Mouse (Mus musculus) heart, embryonic 13.5 days (tissue): Measurements from ENCODE around the gene Cyb561a3. TPM values are rescaled to one million over a fixed set of nuclear protein-coding genes. Genes with fewer than 3 reads are reported as not detected.

Source experiments
- ATAC-seq: fragments of 200-750 bp; cut with Nextera tagmentation; 2 replicates; pipeline ENCODE4 v1.8.0; 2017; ENCODE audit warnings: moderate TSS enrichment; ENCODE audit not compliant: insufficient number of reproducible peaks, low FRiP score, low TSS enrichment; ENCODE audit errors: extremely low read depth
- H3K27ac ChIP-seq: fragments of 300-500 bp; sonication (generic); replicated peaks from 2 replicates; pipeline ENCODE4 v1.5.1; 2015; ENCODE audit warnings: moderate library complexity, mild to moderate bottlenecking, inconsistent platforms
- H3K27me3 ChIP-seq: fragments of 300-500 bp; sonication (generic); replicated peaks from 2 replicates; pipeline ENCODE4 v1.6.1; 2015; ENCODE audit warnings: mild to moderate bottlenecking, inconsistent platforms
- H3K36me3 ChIP-seq: fragments of 300-500 bp; sonication (generic); 2 replicates; pipeline ENCODE4 v1.6.1; 2015; ENCODE audit warnings: mild to moderate bottlenecking, inconsistent platforms
- H3K4me1 ChIP-seq: fragments of 300-500 bp; sonication (generic); 2 replicates; pipeline ENCODE4 v1.6.1; 2015; ENCODE audit warnings: inconsistent platforms
- H3K4me2 ChIP-seq: fragments of 300-500 bp; sonication (generic); 2 replicates; pipeline ENCODE4 v1.6.1; 2015; ENCODE audit warnings: inconsistent platforms, mild to moderate bottlenecking, moderate library complexity
- H3K4me3 ChIP-seq: fragments of 300-500 bp; sonication (generic); 2 replicates; pipeline ENCODE4 v1.5.1; 2015; ENCODE audit warnings: moderate library complexity, mild to moderate bottlenecking, inconsistent platforms
- H3K9ac ChIP-seq: fragments of 300-500 bp; sonication (generic); 2 replicates; pipeline ENCODE4 v1.6.1; 2015; ENCODE audit warnings: inconsistent platforms, mild to moderate bottlenecking, moderate library complexity
- H3K9me3 ChIP-seq: fragments of 300-500 bp; sonication (generic); 2 replicates; pipeline ENCODE4 v1.6.1; 2016; ENCODE audit warnings: inconsistent platforms
- WGBS: fragments of 180-500 bp; shearing (Covaris S2); methylation state at CpG from one replicate; pipeline ENCODE4 v1.1.7; 2015; ENCODE audit warnings: mixed read lengths; 5-methylcytosine and 5-hydroxymethylcytosine counted together
- polyA plus RNA-seq: library from polyadenylated mRNA; unstranded; fragments of >200 nt; fragmentation: Nextera tagmentation; extraction: Ambion mirVana; gene quantifications from 2 replicates; pipeline ENCODE4 v1.2.1, GENCODE M21; 2015

Cyb561a3 gene
- polyA plus RNA-seq, 1 experiment from 2014 or later: 10.9 TPM

GRCm38 (mm10) chr19:10591659-10592377, 14.8 kb downstream of the Cyb561a3 start:
- peaks cover 80% of the 10 kb centered on the region for H3K36me3 ChIP-seq
- no peak overlapping the region for H3K27ac ChIP-seq
- H3K27me3 ChIP-seq: no peaks in the 10 kb centered on the region
- ATAC-seq: no peak
- no peak overlapping the region for H3K4me3 ChIP-seq
- H3K9me3 ChIP-seq: no peaks in the 10 kb centered on the region
- H3K9ac ChIP-seq: no peak overlapping the region
- H3K4me2 ChIP-seq: no peak overlapping the region
- no peaks in the 10 kb centered on the region for H3K4me1 ChIP-seq
- WGBS: 86% methylated on average over 6 of the region's 6 CpGs

- WGBS: 35% methylated on average over 3 of the region's 3 CpGs
- ATAC-seq: no peak
Observed at GRCm38 (mm10) chr19:10598188-10598587, 21.2 kb downstream of the Cyb561a3 start.

GRCm38 (mm10) chr19:10599648-10600047, 22.7 kb downstream of the Cyb561a3 start:
- WGBS: 88% methylated on average over 2 of the region's 2 CpGs
- Histone ChIP-seq H3K9me3 (no peaks in the 10 kb centered on the region), H3K36me3 (peaks cover 53% of the 10 kb centered on the region), H3K9ac (no peak overlapping the region), H3K27me3 (no peaks in the 10 kb centered on the region), H3K4me1 (peaks cover 24% of the 10 kb centered on the region), H3K4me2 (no peak overlapping the region), H3K4me3 (no peak overlapping the region), H3K27ac (no peak overlapping the region)
- no peak for ATAC-seq

More at GRCm38 (mm10) chr19:10598188-10598587, 21.2 kb downstream of the Cyb561a3 start:
- Histone ChIP-seq H3K4me1 (peaks cover 11% of the 10 kb centered on the region; the same call in 1 of the 2 replicates), H3K27me3 (no peaks in the 10 kb centered on the region), H3K9me3 (no peaks in the 10 kb centered on the region), H3K27ac (no peak overlapping the region), H3K4me2 (no peak overlapping the region), H3K9ac (no peak overlapping the region), H3K4me3 (no peak overlapping the region), H3K36me3 (peaks cover 67% of the 10 kb centered on the region)

GRCm38 (mm10) chr19:10602247-10602769, 25.3 kb downstream of the Cyb561a3 start:
- Histone ChIP-seq H3K27ac (peak overlapping the region; percentile 88), H3K27me3 (no peaks in the 10 kb centered on the region), H3K36me3 (peaks cover 32% of the 10 kb centered on the region), H3K9me3 (no peaks in the 10 kb centered on the region), H3K4me1 (peaks cover 39% of the 10 kb centered on the region), H3K4me3 (peak overlapping the region; percentile 36), H3K9ac (peak overlapping the region; percentile 79), H3K4me2 (peak overlapping the region; percentile 61)
- no peak for ATAC-seq
- WGBS: 15% methylated on average over 6 of the region's 6 CpGs

- Histone ChIP-seq H3K27ac (peak overlapping the region; percentile 88), H3K4me2 (peak overlapping the region; percentile 61), H3K27me3 (no peaks in the 10 kb centered on the region), H3K9me3 (no peaks in the 10 kb centered on the region), H3K9ac (peak overlapping the region; percentile 79), H3K36me3 (peaks cover 36% of the 10 kb centered on the region), H3K4me1 (peaks cover 43% of the 10 kb centered on the region), H3K4me3 (peak overlapping the region; percentile 36)
- no peak for ATAC-seq
- WGBS: 3% methylated on average over 9 of the region's 9 CpGs
Observed at GRCm38 (mm10) chr19:10602787-10603186, 25.8 kb downstream of the Cyb561a3 start.

- Histone ChIP-seq H3K9ac (peak overlapping the region; percentile 89), H3K9me3 (no peaks in the 10 kb centered on the region), H3K27ac (peak overlapping the region; percentile 88; the same call in 1 of the 2 replicates), H3K4me1 (peaks cover 55% of the 10 kb centered on the region), H3K4me2 (peak overlapping the region; percentile 91), H3K27me3 (no peaks in the 10 kb centered on the region), H3K36me3 (peaks cover 36% of the 10 kb centered on the region), H3K4me3 (no peak overlapping the region)
- ATAC-seq: no peak
- 82% methylated on average over 18 of the region's 18 CpGs for WGBS
Observed at GRCm38 (mm10) chr19:10603660-10604523, 26.9 kb downstream of the Cyb561a3 start.

- 44% methylated on average over 3 of the region's 3 CpGs for WGBS
- H3K4me2 ChIP-seq: peak overlapping the region; percentile 91
- peak overlapping the region; percentile 88 for H3K27ac ChIP-seq
- H3K9ac ChIP-seq: peak overlapping the region; percentile 89
- peak overlapping the region; percentile 86 for H3K4me3 ChIP-seq
- H3K4me1 ChIP-seq: peaks cover 56% of the 10 kb centered on the region
- H3K9me3 ChIP-seq: no peaks in the 10 kb centered on the region
- peaks cover 36% of the 10 kb centered on the region for H3K36me3 ChIP-seq
- no peak for ATAC-seq
- no peaks in the 10 kb centered on the region for H3K27me3 ChIP-seq
Observed at GRCm38 (mm10) chr19:10604534-10604933, 27.6 kb downstream of the Cyb561a3 start.

- peak within 1 kb of the TSS; percentile 98 for H3K9ac ChIP-seq
- H3K27me3 ChIP-seq: no peaks in the 10 kb centered on the region
- WGBS: 0% methylated on average over 49 of the region's 49 CpGs
- H3K27ac ChIP-seq: peak within 1 kb of the TSS; percentile 88
- H3K4me2 ChIP-seq: peak within 1 kb of the TSS; percentile 91
- peak within 1 kb of the TSS; percentile 86 for H3K4me3 ChIP-seq
- no peaks in the 10 kb centered on the region for H3K9me3 ChIP-seq
- H3K4me1 ChIP-seq: peaks cover 56% of the 10 kb centered on the region
- ATAC-seq: peak; percentile 92
- peaks cover 36% of the 10 kb centered on the region for H3K36me3 ChIP-seq
Observed at GRCm38 (mm10) chr19:10605293-10605900, 28.4 kb downstream of the Cyb561a3 start, which contains the start of the genes Ddb1 and Tkfc. Gene Ddb1 (plus strand): TSS chr19:10605327. Gene Tkfc (minus strand): TSS chr19:10605654.

GRCm38 (mm10) chr19:10605901-10606622, 29.1 kb downstream of the Cyb561a3 start:
- peak overlapping the region; percentile 98 for H3K9ac ChIP-seq
- peak overlapping the region; percentile 86 for H3K4me3 ChIP-seq
- peaks cover 41% of the 10 kb centered on the region for H3K36me3 ChIP-seq
- H3K27me3 ChIP-seq: no peaks in the 10 kb centered on the region
- ATAC-seq: no peak
- WGBS: 4% methylated on average over 20 of the region's 20 CpGs
- peak overlapping the region; percentile 91 for H3K4me2 ChIP-seq
- H3K4me1 ChIP-seq: peaks cover 56% of the 10 kb centered on the region
- H3K9me3 ChIP-seq: no peaks in the 10 kb centered on the region
- peak overlapping the region; percentile 88 for H3K27ac ChIP-seq

- Histone ChIP-seq H3K9ac (peak overlapping the region; percentile 50; the same call in 1 of the 2 replicates), H3K4me3 (no peak overlapping the region), H3K4me1 (peaks cover 40% of the 10 kb centered on the region), H3K4me2 (no peak overlapping the region), H3K9me3 (no peaks in the 10 kb centered on the region), H3K27me3 (no peaks in the 10 kb centered on the region), H3K36me3 (peaks cover 67% of the 10 kb centered on the region), H3K27ac (0 out of 2 replicates have a peak overlapping the region, but pooled peaks have one; percentile 3)
- ATAC-seq: no peak
- WGBS: 80% methylated on average over 5 of the region's 5 CpGs
Observed at GRCm38 (mm10) chr19:10608573-10609240, 31.7 kb downstream of the Cyb561a3 start.
